Mouse (Mus musculus) liver, embryonic 11.5 days (tissue): ENCODE data around the gene Chrna9. TPM values are rescaled to one million over a fixed set of nuclear protein-coding genes. Genes with fewer than 3 reads are reported as not detected.

ENCODE experiments used
- ATAC-seq: fragments of 200-750 bp; cut with Nextera tagmentation; replicated peaks from 2 replicates; pipeline ENCODE4 v1.8.0; 2017; ENCODE audit warnings: moderate number of reproducible peaks, mild to moderate bottlenecking, moderate TSS enrichment, moderate library complexity; ENCODE audit not compliant: low FRiP score
- DNase-seq: peaks from one replicate; pipeline ENCODE4 v3.0.0-alpha.2; 2017; ENCODE audit warnings: low spot score
- H3K27ac ChIP-seq: fragments of 300-500 bp; sonication (generic); 2 replicates; pipeline ENCODE4 v1.5.1; 2014; ENCODE audit warnings: mild to moderate bottlenecking, low read depth, low read length, control low read depth
- H3K27me3 ChIP-seq: fragments of 300-500 bp; sonication (generic); replicated peaks from 2 replicates; pipeline ENCODE4 v1.6.1; 2014; ENCODE audit warnings: low read length, mixed read lengths; ENCODE audit not compliant: control insufficient read depth, insufficient read depth
- H3K36me3 ChIP-seq: fragments of 300-500 bp; sonication (generic); 2 replicates; pipeline ENCODE4 v1.6.1; 2014; ENCODE audit warnings: mild to moderate bottlenecking, low read length, moderate library complexity, mixed read lengths; ENCODE audit not compliant: control insufficient read depth, insufficient read depth
- H3K4me1 ChIP-seq: fragments of 300-500 bp; sonication (generic); replicated peaks from 2 replicates; pipeline ENCODE4 v1.6.1; 2014; ENCODE audit warnings: low read length, mixed read lengths; ENCODE audit not compliant: control insufficient read depth, insufficient read depth
- H3K4me2 ChIP-seq: fragments of 300-500 bp; sonication (generic); 2 replicates; pipeline ENCODE4 v1.6.1; 2014; ENCODE audit warnings: mild to moderate bottlenecking, control low read depth, moderate library complexity
- H3K4me3 ChIP-seq: fragments of 300-500 bp; sonication (generic); 2 replicates; pipeline ENCODE4 v1.5.1; 2014; ENCODE audit warnings: low read depth, low read length, control low read depth
- H3K9ac ChIP-seq: fragments of 300-500 bp; sonication (generic); 2 replicates; pipeline ENCODE4 v1.6.1; 2014; ENCODE audit warnings: low read depth, low read length, control low read depth
- H3K9me3 ChIP-seq: fragments of 300-500 bp; sonication (generic); 2 replicates; pipeline ENCODE4 v1.6.1; 2016; ENCODE audit warnings: low read length, inconsistent platforms, mixed read lengths; ENCODE audit not compliant: control insufficient read depth
- WGBS: fragments of 180-500 bp; shearing (Covaris S2); extraction: QIAGEN DNeasy Blood & Tissue Kit; methylation state at CpG from one replicate; pipeline ENCODE4 v1.1.7; 2014; 5-methylcytosine and 5-hydroxymethylcytosine counted together
- polyA plus RNA-seq: library from polyadenylated mRNA; unstranded; fragments of >200 nt; fragmentation: Nextera tagmentation; extraction: Ambion mirVana; gene quantifications from 2 replicates; pipeline ENCODE4 v1.2.1, GENCODE M21; 2014

Gene Chrna9
- polyA plus RNA-seq, 1 experiment from 2014 or later, result not detected

GRCm38 (mm10) chr5:66000567-66001125 is 65.9 kb downstream of the Chrna9 start:
- 49% methylated on average over 6 of the region's 6 CpGs for WGBS
- DNase-seq (no peak), ATAC-seq (no peak)
- H3K9ac ChIP-seq, result no peak overlapping the region
- H3K27ac ChIP-seq, result no peak overlapping the region
- no peaks in the 10 kb centered on the region for H3K27me3 ChIP-seq
- no peaks in the 10 kb centered on the region for H3K9me3 ChIP-seq
- H3K4me1 ChIP-seq, result peaks cover 8% of the 10 kb centered on the region
- no peak overlapping the region for H3K4me3 ChIP-seq
- H3K4me2 ChIP-seq, result no peak overlapping the region
- H3K36me3 ChIP-seq, result no peaks in the 10 kb centered on the region

GRCm38 (mm10) chr5:66001232-66001631 is 66.5 kb downstream of the Chrna9 start:
- Histone ChIP-seq H3K4me2 (no peak overlapping the region), H3K9me3 (no peaks in the 10 kb centered on the region), H3K36me3 (no peaks in the 10 kb centered on the region), H3K27me3 (no peaks in the 10 kb centered on the region), H3K4me1 (peaks cover 8% of the 10 kb centered on the region), H3K4me3 (no peak overlapping the region), H3K9ac (no peak overlapping the region), H3K27ac (no peak overlapping the region)
- no peak for ATAC-seq
- WGBS, result 71% methylated on average over 5 of the region's 5 CpGs
- no peak for DNase-seq

- WGBS, result 51% methylated on average over 14 of the region's 14 CpGs
- H3K4me1 ChIP-seq, result peaks cover 8% of the 10 kb centered on the region
- H3K27ac ChIP-seq, result no peak within 1 kb of the TSS
- no peaks in the 10 kb centered on the region for H3K36me3 ChIP-seq
- peak within 1 kb of the TSS; percentile 31 for H3K4me2 ChIP-seq
- no peak within 1 kb of the TSS for H3K9ac ChIP-seq
- no peaks in the 10 kb centered on the region for H3K9me3 ChIP-seq
- ATAC-seq (0 out of 2 replicates have a peak, but pooled peaks have one; percentile 20), DNase-seq (no peak)
- no peaks in the 10 kb centered on the region for H3K27me3 ChIP-seq
- no peak within 1 kb of the TSS for H3K4me3 ChIP-seq
Measured at GRCm38 (mm10) chr5:66004134-66004925, 69.6 kb downstream of the Chrna9 start, which contains the start of gene 9130230L23Rik. Gene 9130230L23Rik (minus strand): TSS chr5:66004285.

GRCm38 (mm10) chr5:66005041-66005678 is 70.4 kb downstream of the Chrna9 start:
- no peaks in the 10 kb centered on the region for H3K9me3 ChIP-seq
- DNase-seq, result no peak
- no peaks in the 10 kb centered on the region for H3K36me3 ChIP-seq
- no peak overlapping the region for H3K27ac ChIP-seq
- H3K9ac ChIP-seq, result no peak overlapping the region
- H3K4me2 ChIP-seq, result peak overlapping the region; percentile 31
- H3K4me3 ChIP-seq, result no peak overlapping the region
- 28% methylated on average over 16 of the region's 16 CpGs for WGBS
- no peaks in the 10 kb centered on the region for H3K27me3 ChIP-seq
- peaks cover 8% of the 10 kb centered on the region for H3K4me1 ChIP-seq
- no peak for ATAC-seq

GRCm38 (mm10) chr5:66008245-66008967 is 73.7 kb downstream of the Chrna9 start:
- Histone ChIP-seq H3K4me1 (peaks cover 8% of the 10 kb centered on the region), H3K27ac (no peak overlapping the region), H3K4me3 (no peak overlapping the region), H3K9ac (no peak overlapping the region), H3K4me2 (no peak overlapping the region), H3K36me3 (no peaks in the 10 kb centered on the region), H3K27me3 (no peaks in the 10 kb centered on the region), H3K9me3 (no peaks in the 10 kb centered on the region)
- ATAC-seq (no peak), DNase-seq (no peak)
- 84% methylated on average over 15 of the region's 15 CpGs for WGBS

GRCm38 (mm10) chr5:66013999-66014398 is 79.3 kb downstream of the Chrna9 start:
- Histone ChIP-seq H3K36me3 (no peaks in the 10 kb centered on the region), H3K27ac (no peak overlapping the region), H3K9ac (no peak overlapping the region), H3K4me1 (no peaks in the 10 kb centered on the region), H3K27me3 (no peaks in the 10 kb centered on the region), H3K4me3 (no peak overlapping the region), H3K9me3 (no peaks in the 10 kb centered on the region), H3K4me2 (no peak overlapping the region)
- 54% methylated on average over 3 of the region's 3 CpGs for WGBS
- no peak for ATAC-seq
- no peak for DNase-seq

- ATAC-seq, result no peak
- no peak overlapping the region for H3K27ac ChIP-seq
- no peak overlapping the region for H3K9ac ChIP-seq
- no peak overlapping the region for H3K4me2 ChIP-seq
- no peaks in the 10 kb centered on the region for H3K27me3 ChIP-seq
- H3K4me3 ChIP-seq, result no peak overlapping the region
- H3K4me1 ChIP-seq, result no peaks in the 10 kb centered on the region
- WGBS, result 74% methylated on average over 2 of the region's 2 CpGs
- H3K36me3 ChIP-seq, result no peaks in the 10 kb centered on the region
- H3K9me3 ChIP-seq, result no peaks in the 10 kb centered on the region
- no peak for DNase-seq
Measured at GRCm38 (mm10) chr5:66014437-66014836, 79.7 kb downstream of the Chrna9 start.

GRCm38 (mm10) chr5:66015449-66015961 is 80.8 kb downstream of the Chrna9 start:
- DNase-seq (no peak), ATAC-seq (no peak)
- Histone ChIP-seq H3K36me3 (no peaks in the 10 kb centered on the region), H3K4me1 (no peaks in the 10 kb centered on the region), H3K27me3 (no peaks in the 10 kb centered on the region), H3K4me2 (no peak overlapping the region), H3K4me3 (no peak overlapping the region), H3K27ac (no peak overlapping the region), H3K9ac (no peak overlapping the region), H3K9me3 (no peaks in the 10 kb centered on the region)
- 86% methylated on average over 2 of the region's 2 CpGs for WGBS
